Mouse (Mus musculus): Measurements from ENCODE around the gene Gkap1.

Gkap1 gene

GRCm38 (mm10) chr13:58201908-58202307 lies 73.6 kb downstream of the Gkap1 start:
- no peak for DNase-seq (ENCODE audit: low read depth, low spot score)

- DNase-seq (ENCODE audit: low read depth, low spot score): no peak
Observed at GRCm38 (mm10) chr13:58201343-58201742, 74.2 kb downstream of the Gkap1 start.

- DNase-seq (ENCODE audit: low read depth, low spot score): no peak
Observed at GRCm38 (mm10) chr13:58197981-58198640, 77.4 kb downstream of the Gkap1 start.

GRCm38 (mm10) chr13:58197211-58197610 lies 78.3 kb downstream of the Gkap1 start:
- DNase-seq (ENCODE audit: low read depth, low spot score): no peak

- no peak for DNase-seq (ENCODE audit: low read depth, low spot score)
Observed at GRCm38 (mm10) chr13:58194908-58195307, 80.6 kb downstream of the Gkap1 start.

- DNase-seq (ENCODE audit: low read depth, low spot score): no peak
Observed at GRCm38 (mm10) chr13:58193221-58193620, 82.3 kb downstream of the Gkap1 start.

GRCm38 (mm10) chr13:58192146-58192545 lies 83.4 kb downstream of the Gkap1 start:
- DNase-seq (ENCODE audit: low read depth, low spot score): no peak

- no peak for DNase-seq (ENCODE audit: low read depth, low spot score)
Observed at GRCm38 (mm10) chr13:58191516-58191915, 84.0 kb downstream of the Gkap1 start.

GRCm38 (mm10) chr13:58189473-58189872 lies 86.0 kb downstream of the Gkap1 start:
- no peak for DNase-seq (ENCODE audit: low read depth, low spot score)

- DNase-seq (ENCODE audit: low read depth, low spot score): peak; percentile 84
Observed at GRCm38 (mm10) chr13:58188412-58188811, 87.1 kb downstream of the Gkap1 start.

- DNase-seq (ENCODE audit: low read depth, low spot score): no peak
Observed at GRCm38 (mm10) chr13:58187751-58188150, 87.7 kb downstream of the Gkap1 start.

GRCm38 (mm10) chr13:58186281-58186680 lies 89.2 kb downstream of the Gkap1 start:
- no peak for DNase-seq (ENCODE audit: low read depth, low spot score)

- no peak for DNase-seq (ENCODE audit: low read depth, low spot score)
Observed at GRCm38 (mm10) chr13:58184111-58184510, 91.4 kb downstream of the Gkap1 start.
